Mouse (Mus musculus): Measurements from ENCODE around the gene Inpp5k.

Inpp5k gene

GRCm38 (mm10) chr11:75621426-75621825 lies 9.4 kb upstream of the Inpp5k start:
- no peak for DNase-seq

GRCm38 (mm10) chr11:75622588-75623329 lies 8.0 kb upstream of the Inpp5k start:
- no peak for DNase-seq

GRCm38 (mm10) chr11:75624102-75624554 lies 6.7 kb upstream of the Inpp5k start:
- no peak for DNase-seq

GRCm38 (mm10) chr11:75625820-75626219 lies 5.0 kb upstream of the Inpp5k start:
- no peak for DNase-seq

- DNase-seq: no peak
Measured at GRCm38 (mm10) chr11:75630098-75630497, 690 bp upstream of the Inpp5k start.

- DNase-seq: peak in 1 of 2 experiments; percentile 44
Measured at GRCm38 (mm10) chr11:75631561-75632225, 905 bp downstream of the Inpp5k start.

- no peak for DNase-seq
Measured at GRCm38 (mm10) chr11:75632921-75633320, 2.1 kb downstream of the Inpp5k start.

GRCm38 (mm10) chr11:75634801-75635200 lies 4.0 kb downstream of the Inpp5k start:
- no peak for DNase-seq

- no peak for DNase-seq
Measured at GRCm38 (mm10) chr11:75635315-75635714, 4.5 kb downstream of the Inpp5k start.

GRCm38 (mm10) chr11:75643323-75643722 lies 12.5 kb downstream of the Inpp5k start:
- no peak for DNase-seq

GRCm38 (mm10) chr11:75644684-75645083 lies 13.9 kb downstream of the Inpp5k start:
- no peak for DNase-seq

- DNase-seq: peak; percentile 41 to 55
Measured at GRCm38 (mm10) chr11:75647681-75648211, 17.0 kb downstream of the Inpp5k start.

- no peak for DNase-seq
Measured at GRCm38 (mm10) chr11:75649155-75649561, 18.4 kb downstream of the Inpp5k start.

- no peak for DNase-seq
Measured at GRCm38 (mm10) chr11:75650311-75650710, 19.5 kb downstream of the Inpp5k start, which contains the start of gene Myo1c. TSS of gene Myo1c (plus strand) at chr11:75650504.

GRCm38 (mm10) chr11:75650958-75651425 lies 20.2 kb downstream of the Inpp5k start:
- no peak for DNase-seq

GRCm38 (mm10) chr11:75651426-75652221 lies 20.8 kb downstream of the Inpp5k start:
- peak; percentile 72 to 80 for DNase-seq

- DNase-seq: no peak
Measured at GRCm38 (mm10) chr11:75652222-75652941, 21.6 kb downstream of the Inpp5k start.

GRCm38 (mm10) chr11:75652942-75653684 lies 22.3 kb downstream of the Inpp5k start:
- DNase-seq: no peak

GRCm38 (mm10) chr11:75653781-75654470 lies 23.1 kb downstream of the Inpp5k start:
- DNase-seq: peak; percentile 62 to 68
